Mouse (Mus musculus): ENCODE results near the gene Fkbp5. TPM values are rescaled to one million over a fixed set of nuclear protein-coding genes. Genes with fewer than 3 reads are reported as not detected.

The Fkbp5 gene
- total and polyA plus RNA-seq, 3 experiments, result 14.4 to 31.4 (median 22.6) TPM

DNA sequence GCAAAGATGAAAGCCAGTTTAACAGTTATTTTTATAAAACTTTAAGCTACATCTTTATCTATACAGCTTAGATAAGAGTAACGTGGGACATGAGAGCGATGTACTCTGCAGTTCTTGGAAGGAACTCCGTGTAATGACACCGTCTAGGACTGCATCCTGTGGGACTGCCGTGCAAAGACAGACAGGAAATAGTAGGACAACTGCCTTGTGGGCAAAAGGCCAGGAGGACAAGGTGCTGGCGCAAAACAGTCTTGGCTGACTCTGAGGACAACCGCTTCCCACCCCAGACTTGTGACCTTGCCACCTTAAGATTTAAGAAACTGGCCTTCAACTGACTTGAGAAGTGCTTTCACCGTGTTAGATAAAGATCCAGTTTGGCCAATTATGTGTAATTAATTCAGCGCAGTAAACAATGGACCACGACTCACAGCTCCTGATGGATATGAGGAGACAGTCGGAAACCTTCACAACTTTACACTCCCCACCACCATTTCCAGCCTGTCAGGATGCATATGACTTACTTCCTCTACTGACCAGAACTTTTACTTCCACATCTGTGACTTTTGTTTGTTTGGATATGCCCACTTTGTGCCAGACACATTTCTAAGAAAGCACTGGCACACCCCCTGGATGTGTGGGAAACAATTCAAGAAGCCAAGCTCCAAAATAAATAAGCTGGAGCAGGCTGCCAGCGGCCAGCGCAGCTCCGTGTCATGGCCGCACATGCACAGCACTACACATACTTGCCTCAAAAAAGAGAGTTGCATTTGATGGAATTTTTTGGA is 88.7 kb downstream of the Fkbp5 start:
- no peak for DNase-seq (ENCODE audit: extremely low read depth)
- Histone ChIP-seq H3K27me3 (replicated peaks) (no peaks in the 10 kb centered on the region), H3K4me3 (replicated peaks in 1 of 3; ENCODE audit: low read depth in 2 of 3, low read length in 2 of 3, poor library complexity in 1 of 3) (no peak overlapping the region), H3K36me3 (replicated peaks in 1 of 2; ENCODE audit: control insufficient read depth in 1 of 2, insufficient read depth in 1 of 2, low read length in 1 of 2) (peaks cover 14 to 52% of the 10 kb centered on the region in 2 experiments), H3K79me2 (replicated peaks; ENCODE audit: control insufficient read depth, extremely low read depth, insufficient read depth, poor library complexity, severe bottlenecking) (no peaks in the 10 kb centered on the region), H3K27ac (ENCODE audit: insufficient read depth, low read depth) (no peak overlapping the region), H3K9ac (ENCODE audit: insufficient read depth, low read depth) (no peak overlapping the region), H3K4me2 (ENCODE audit: insufficient read depth, low read depth, poor library complexity, severe bottlenecking) (no peak overlapping the region), H3K4me1 (ENCODE audit: control insufficient read depth in 1 of 2, insufficient read depth in 2 of 2) (peaks cover 2 to 6% of the 10 kb centered on the region in 2 experiments; a peak in 2 of 4 replicates), H3K9me3 (replicated peaks; ENCODE audit: low read length) (no peaks in the 10 kb centered on the region)
- in situ Hi-C loops (cut with MboI; ENCODE audit: low pct_ligation_motif_present, low pct_unique_long_range_greater_than_20kb, low sequenced_read_pairs), result no loop called here
- dilution Hi-C loops (cut with MboI; ENCODE audit: extremely low pct_ligation_motif_present, extremely low pct_unique_long_range_greater_than_20kb, low sequenced_read_pairs), result no loop called here
- TF ChIP-seq USF2 (conservative IDR thresholded peaks at IDR 0.05; ENCODE audit: low read depth, low read length), result no peak
- TF ChIP-seq ETS1 (conservative IDR thresholded peaks at IDR 0.05; ENCODE audit: low read depth, low read length), result no peak
- TF ChIP-seq POLR2A (IDR thresholded peaks at IDR 0.05; ENCODE audit: low read depth, low read length), result no peak
- no peak for TF ChIP-seq MAFK (IDR thresholded peaks at IDR 0.05; ENCODE audit: insufficient replicate concordance, low read length)
- no peak for TF ChIP-seq NELFE (IDR thresholded peaks at IDR 0.05; ENCODE audit: low read depth, low read length)
- no peak for TF ChIP-seq IRF4 (IDR thresholded peaks at IDR 0.05; ENCODE audit: low read depth, low read length)
- TF ChIP-seq E2F4 (IDR thresholded peaks at IDR 0.05; ENCODE audit: insufficient replicate concordance, low read depth, low read length), result no peak
- no peak for TF ChIP-seq RAD21 (IDR thresholded peaks at IDR 0.05; ENCODE audit: low read depth, low read length)
- no peak for TF ChIP-seq CTCF (conservative IDR thresholded peaks at IDR 0.05 in 1 of 2, IDR thresholded peaks at IDR 0.05 in 1 of 2; ENCODE audit: low read depth in 2 of 2, low read length in 2 of 2)

DNA sequence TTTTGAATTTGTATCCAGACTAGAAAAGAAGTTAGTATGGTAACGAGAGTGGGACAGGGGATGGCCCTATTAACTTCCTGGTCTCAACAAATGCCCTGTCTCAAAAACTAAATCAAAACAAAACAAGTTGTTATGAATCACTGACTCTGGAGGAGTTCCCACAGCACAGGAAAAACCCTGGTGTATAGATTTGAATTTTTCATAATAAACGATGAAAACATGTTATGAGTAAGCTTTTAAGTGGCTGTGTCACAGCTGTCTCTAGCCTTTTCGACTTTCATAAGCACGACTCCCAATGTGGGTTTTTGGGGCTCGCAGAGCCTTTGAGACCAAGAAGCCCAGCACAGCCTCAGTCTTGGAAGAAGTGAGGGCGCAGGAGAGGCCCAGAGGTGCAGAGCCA is 89.7 kb downstream of the Fkbp5 start:
- in situ Hi-C loops (cut with MboI; ENCODE audit: low pct_ligation_motif_present, low pct_unique_long_range_greater_than_20kb, low sequenced_read_pairs), result no loop called here
- peak; percentile 17 for DNase-seq (ENCODE audit: extremely low read depth)
- Histone ChIP-seq H3K9ac (ENCODE audit: insufficient read depth, low read depth) (no peak overlapping the region), H3K4me2 (ENCODE audit: insufficient read depth, low read depth, poor library complexity, severe bottlenecking) (no peak overlapping the region), H3K36me3 (replicated peaks in 1 of 2; ENCODE audit: control insufficient read depth in 1 of 2, insufficient read depth in 1 of 2, low read length in 1 of 2) (peaks cover 14 to 54% of the 10 kb centered on the region in 2 experiments), H3K27ac (ENCODE audit: insufficient read depth, low read depth) (no peak overlapping the region), H3K27me3 (replicated peaks) (no peaks in the 10 kb centered on the region), H3K79me2 (replicated peaks; ENCODE audit: control insufficient read depth, extremely low read depth, insufficient read depth, poor library complexity, severe bottlenecking) (no peaks in the 10 kb centered on the region), H3K4me1 (ENCODE audit: control insufficient read depth in 1 of 2, insufficient read depth in 2 of 2) (peaks cover 2 to 6% of the 10 kb centered on the region in 2 experiments; a peak in 2 of 4 replicates), H3K4me3 (replicated peaks in 1 of 3; ENCODE audit: low read depth in 2 of 3, low read length in 2 of 3, poor library complexity in 1 of 3) (no peak overlapping the region), H3K9me3 (replicated peaks; ENCODE audit: low read length) (no peaks in the 10 kb centered on the region)
- dilution Hi-C loops (cut with MboI; ENCODE audit: extremely low pct_ligation_motif_present, extremely low pct_unique_long_range_greater_than_20kb, low sequenced_read_pairs), result no loop called here
- TF ChIP-seq UBTF (IDR thresholded peaks at IDR 0.05; ENCODE audit: low read depth, low read length), result no peak
- TF ChIP-seq BHLHE40 (IDR thresholded peaks at IDR 0.05; ENCODE audit: low read depth, low read length), result 0 out of 2 replicates have a peak, but pooled peaks have one; percentile 7
- no peak for TF ChIP-seq SMC3 (IDR thresholded peaks at IDR 0.05; ENCODE audit: low read depth, low read length)
- TF ChIP-seq EP300 (IDR thresholded peaks at IDR 0.05; ENCODE audit: low read length), result 0 out of 2 replicates have a peak, but pooled peaks have one; percentile 33
- TF ChIP-seq ETS1 (conservative IDR thresholded peaks at IDR 0.05; ENCODE audit: low read depth, low read length), result 0 out of 2 replicates have a peak, but pooled peaks have one; percentile 21
- TF ChIP-seq ELF1 (IDR thresholded peaks at IDR 0.05; ENCODE audit: low read depth, low read length), result 0 out of 2 replicates have a peak, but pooled peaks have one; percentile 29
- 0 out of 2 replicates have a peak, but pooled peaks have one; percentile 14 for TF ChIP-seq TCF12 (IDR thresholded peaks at IDR 0.05; ENCODE audit: low read depth, low read length)
- no peak for TF ChIP-seq RAD21 (IDR thresholded peaks at IDR 0.05; ENCODE audit: low read depth, low read length)
- no peak for TF ChIP-seq USF2 (conservative IDR thresholded peaks at IDR 0.05; ENCODE audit: low read depth, low read length)
- peak; percentile 51 for TF ChIP-seq IRF4 (IDR thresholded peaks at IDR 0.05; ENCODE audit: low read depth, low read length)
- TF ChIP-seq RCOR1 (conservative IDR thresholded peaks at IDR 0.05; ENCODE audit: low read depth, low read length), result no peak
- TF ChIP-seq PAX5 (IDR thresholded peaks at IDR 0.05; ENCODE audit: low read length), result no peak
- no peak for TF ChIP-seq MEF2A (IDR thresholded peaks at IDR 0.05; ENCODE audit: borderline replicate concordance, low read depth, low read length)
